Mouse (Mus musculus) CH12.LX (cell line): ENCODE data around the gene Cyp27b1.
A peak's percentile ranks its signal among the peaks of the same experiment; 100 is the strongest.

Experiments used
- CTCF ChIP-seq, 2 experiments: IDR thresholded peaks in 1 of 2; conservative IDR thresholded peaks in 1 of 2; 2 replicates each; pipeline ENCODE4 v1.5.1; 2011 to 2012; ENCODE audit warnings: low read depth in 2 of 2, low read length in 2 of 2, improper control_type of control experiment in 1 of 2, inconsistent platforms in 1 of 2, mild to moderate bottlenecking in 1 of 2, moderate library complexity in 1 of 2
- EP300 ChIP-seq: IDR thresholded peaks from 2 replicates; pipeline ENCODE4 v1.6.1; 2011; ENCODE audit warnings: low read length, improper control_type of control experiment
- MAFK ChIP-seq: IDR thresholded peaks from 2 replicates; pipeline ENCODE4 v1.6.1; 2011; ENCODE audit warnings: low read length, improper control_type of control experiment; ENCODE audit not compliant: insufficient replicate concordance
- POLR2A ChIP-seq: IDR thresholded peaks from 2 replicates; pipeline ENCODE4 v1.6.1; 2011; ENCODE audit warnings: low read depth, mild to moderate bottlenecking, improper control_type of control experiment, low read length
- POLR2AphosphoS2 ChIP-seq: IDR thresholded peaks from 2 replicates; pipeline ENCODE4 v1.6.1; 2011; ENCODE audit warnings: low read depth, low read length, improper control_type of control experiment
- RCOR1 ChIP-seq: conservative IDR thresholded peaks from 2 replicates; pipeline ENCODE4 v1.6.1; 2012; ENCODE audit warnings: low read depth, mild to moderate bottlenecking, inconsistent platforms, low read length, improper control_type of control experiment
- UBTF ChIP-seq: IDR thresholded peaks from 2 replicates; pipeline ENCODE4 v1.6.1; 2012; ENCODE audit warnings: low read depth, mild to moderate bottlenecking, inconsistent platforms, low read length, improper control_type of control experiment, moderate library complexity
- ZC3H11A ChIP-seq: IDR thresholded peaks from 2 replicates; pipeline ENCODE4 v1.6.1; 2012; ENCODE audit warnings: low read depth, mild to moderate bottlenecking, inconsistent platforms, low read length, improper control_type of control experiment

DNA sequence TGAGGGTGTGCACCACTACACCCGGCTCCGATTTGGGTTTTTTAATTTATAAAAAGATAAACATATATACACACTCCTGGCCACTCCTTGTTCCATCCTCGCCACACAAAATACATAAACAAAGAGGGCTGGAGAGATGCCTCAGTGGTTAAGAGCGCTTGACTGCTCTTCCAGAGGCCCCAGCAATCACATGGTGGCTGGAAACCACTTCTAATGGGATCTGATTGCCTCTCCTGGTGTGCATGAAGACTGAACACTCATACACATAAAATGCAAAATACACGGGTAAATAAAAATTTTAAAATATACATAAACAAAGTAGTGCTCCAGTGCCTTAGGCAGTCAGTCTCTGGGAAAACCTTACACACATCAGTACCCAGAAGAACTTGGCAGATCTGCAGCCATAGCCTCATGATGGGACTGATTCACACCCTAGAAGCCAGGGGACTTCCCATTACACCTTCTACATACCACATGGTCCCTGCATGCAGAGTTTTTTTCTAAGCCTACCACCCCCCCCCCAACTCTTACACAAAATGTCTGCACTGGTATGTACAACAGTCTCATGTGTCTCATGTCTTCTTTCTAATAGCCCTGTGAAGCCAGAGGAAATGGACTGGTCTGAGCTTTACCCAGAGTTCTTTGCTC is 5.5 kb upstream of the Cyp27b1 start:
- TF ChIP-seq POLR2AphosphoS2 (peak; percentile 26), EP300 (no peak), CTCF (conservative IDR thresholded peaks at IDR 0.05 in 1 of 2, IDR thresholded peaks at IDR 0.05 in 1 of 2; ENCODE audit: low read depth in 2 of 2, low read length in 2 of 2) (no peak), MAFK (no peak), UBTF (no peak), POLR2A (peak; percentile 46; the same call in 1 of the 2 replicates), RCOR1 (no peak), ZC3H11A (no peak)
